Mouse (Mus musculus): ENCODE measurements at regions not wholly inside any gene's neighbourhood (a gene's known extent, or its start where the extent isn't known, plus 50 kb on each side); places are given as distances from the start of the nearest gene placed in this dataset.

GRCm38 (mm10) chr8:90608410-90608809 is 208.8 kb downstream of the Gm19935 start:
- no peak overlapping the region for H3K4me3 ChIP-seq (ENCODE audit: low read depth, low read length)
- H3K4me1 ChIP-seq (replicated peaks; ENCODE audit: control insufficient read depth, insufficient read depth, low read length) = no peaks in the 10 kb centered on the region
- H3K27me3 ChIP-seq (replicated peaks; ENCODE audit: control insufficient read depth, insufficient read depth, low read length) = no peaks in the 10 kb centered on the region
- H3K27ac ChIP-seq (ENCODE audit: low read depth, low read length) = no peak overlapping the region
- no peak overlapping the region for H3K4me2 ChIP-seq (replicated peaks; ENCODE audit: low read depth)
- H3K9me3 ChIP-seq (ENCODE audit: control insufficient read depth) = no peaks in the 10 kb centered on the region
- no peak for TF ChIP-seq CTCF (IDR thresholded peaks at IDR 0.05; ENCODE audit: low read depth)
- no peaks in the 10 kb centered on the region for H3K36me3 ChIP-seq (ENCODE audit: control insufficient read depth, insufficient read depth)
- 83% methylated on average over 3 of the region's 3 CpGs for WGBS
- ATAC-seq = no peak
- H3K9ac ChIP-seq (ENCODE audit: low read depth, low read length) = no peak overlapping the region

DNA sequence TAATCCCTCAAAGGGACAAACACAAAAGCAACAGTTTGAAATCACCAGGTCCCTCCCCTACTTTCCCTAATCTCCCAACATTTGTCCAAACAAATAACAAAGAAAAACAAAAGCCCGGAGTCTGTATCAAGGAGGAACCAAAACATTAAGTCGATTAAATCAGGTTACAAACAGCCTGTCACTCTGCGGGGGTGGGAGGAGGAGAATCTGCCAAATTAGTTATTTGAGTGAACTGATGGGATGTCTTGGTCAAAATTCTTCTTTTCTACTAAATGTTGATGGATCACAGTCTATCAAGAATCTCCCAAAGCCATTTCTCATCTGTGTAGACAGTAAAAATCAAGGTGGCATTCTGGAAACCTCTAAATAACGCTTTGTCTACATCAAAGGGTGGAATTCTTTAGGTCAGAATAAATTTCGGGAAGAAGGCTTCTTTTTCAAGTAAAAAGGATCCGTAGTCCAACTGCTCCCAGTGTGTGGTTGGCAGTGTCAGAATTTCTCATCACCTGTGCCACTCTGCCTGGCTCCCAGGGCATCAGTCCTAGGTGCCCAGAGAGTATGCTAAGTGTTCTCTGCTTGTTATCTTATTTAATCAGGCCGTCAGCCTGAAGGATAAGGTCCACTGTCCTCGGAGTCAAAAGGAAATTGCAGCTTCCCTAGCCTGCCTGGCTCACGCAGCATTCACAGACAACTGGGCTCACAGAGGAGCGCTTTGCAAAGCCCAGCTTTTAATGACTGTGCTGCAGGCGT is 216.1 kb downstream of the Gm19935 start:
- H3K4me2 ChIP-seq (replicated peaks; ENCODE audit: low read depth) = no peak overlapping the region
- WGBS = 32% methylated on average over 11 of the region's 11 CpGs

GRCm38 (mm10) chr8:90597376-90597775 is 219.8 kb downstream of the Gm19935 start:
- H3K4me3 ChIP-seq (ENCODE audit: low read depth, low read length) = no peak overlapping the region
- TF ChIP-seq CTCF (IDR thresholded peaks at IDR 0.05; ENCODE audit: low read depth) = no peak
- H3K4me2 ChIP-seq (replicated peaks; ENCODE audit: low read depth) = no peak overlapping the region
- 86% methylated on average over 6 of the region's 6 CpGs for WGBS
- H3K36me3 ChIP-seq (ENCODE audit: control insufficient read depth, insufficient read depth) = no peaks in the 10 kb centered on the region
- no peak for ATAC-seq
- H3K9me3 ChIP-seq (ENCODE audit: control insufficient read depth) = no peaks in the 10 kb centered on the region
- no peaks in the 10 kb centered on the region for H3K4me1 ChIP-seq (replicated peaks; ENCODE audit: control insufficient read depth, insufficient read depth, low read length)
- H3K9ac ChIP-seq (ENCODE audit: low read depth, low read length) = no peak overlapping the region
- no peak overlapping the region for H3K27ac ChIP-seq (ENCODE audit: low read depth, low read length)
- no peaks in the 10 kb centered on the region for H3K27me3 ChIP-seq (replicated peaks; ENCODE audit: control insufficient read depth, insufficient read depth, low read length)

More for the DNA sequence above, 216.1 kb downstream of the Gm19935 start:
- Histone ChIP-seq H3K9me3 (ENCODE audit: control insufficient read depth) (no peaks in the 10 kb centered on the region), H3K9ac (ENCODE audit: low read depth, low read length) (no peak overlapping the region), H3K36me3 (ENCODE audit: control insufficient read depth, insufficient read depth) (no peaks in the 10 kb centered on the region), H3K4me3 (ENCODE audit: low read depth, low read length) (no peak overlapping the region), H3K4me1 (replicated peaks; ENCODE audit: control insufficient read depth, insufficient read depth, low read length) (no peaks in the 10 kb centered on the region), H3K27me3 (replicated peaks; ENCODE audit: control insufficient read depth, insufficient read depth, low read length) (no peaks in the 10 kb centered on the region), H3K27ac (ENCODE audit: low read depth, low read length) (no peak overlapping the region)
- TF ChIP-seq CTCF (IDR thresholded peaks at IDR 0.05; ENCODE audit: low read depth) = no peak
- ATAC-seq = no peak

DNA sequence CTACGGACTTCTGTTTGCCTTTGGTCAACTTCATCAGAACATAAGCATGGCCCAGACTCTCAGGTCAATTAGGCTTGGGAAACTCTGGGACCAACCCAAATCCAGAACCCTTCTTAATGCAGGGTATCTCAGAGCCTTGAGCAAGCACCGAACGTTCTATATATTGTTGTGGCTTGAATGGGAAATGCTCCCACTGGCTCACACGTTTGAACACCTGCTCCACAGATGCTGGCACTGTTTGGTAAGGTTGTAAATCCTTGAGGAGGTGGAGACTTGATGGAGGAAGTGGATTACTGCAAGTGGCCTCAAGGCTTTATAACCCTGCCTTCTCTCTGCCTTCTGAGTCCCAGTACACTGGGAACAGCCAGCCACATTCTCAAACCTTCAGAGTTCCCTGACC is 231.3 kb upstream of the Tox3 start:
- no peak for ATAC-seq
- Histone ChIP-seq H3K9me3 (ENCODE audit: control insufficient read depth) (no peaks in the 10 kb centered on the region), H3K9ac (ENCODE audit: low read depth, low read length) (no peak overlapping the region), H3K4me2 (replicated peaks; ENCODE audit: low read depth) (no peak overlapping the region), H3K36me3 (ENCODE audit: control insufficient read depth, insufficient read depth) (no peaks in the 10 kb centered on the region), H3K4me3 (ENCODE audit: low read depth, low read length) (no peak overlapping the region), H3K27me3 (replicated peaks; ENCODE audit: control insufficient read depth, insufficient read depth, low read length) (no peaks in the 10 kb centered on the region), H3K27ac (ENCODE audit: low read depth, low read length) (no peak overlapping the region), H3K4me1 (replicated peaks; ENCODE audit: control insufficient read depth, insufficient read depth, low read length) (no peaks in the 10 kb centered on the region)
- WGBS = 73% methylated on average over 4 of the region's 4 CpGs
- TF ChIP-seq CTCF (IDR thresholded peaks at IDR 0.05; ENCODE audit: low read depth) = no peak

GRCm38 (mm10) chr8:90576976-90577375 is 228.8 kb upstream of the Tox3 start:
- no peak for TF ChIP-seq CTCF (IDR thresholded peaks at IDR 0.05; ENCODE audit: low read depth)
- Histone ChIP-seq H3K4me3 (ENCODE audit: low read depth, low read length) (no peak overlapping the region), H3K36me3 (ENCODE audit: control insufficient read depth, insufficient read depth) (no peaks in the 10 kb centered on the region), H3K27ac (ENCODE audit: low read depth, low read length) (no peak overlapping the region), H3K27me3 (replicated peaks; ENCODE audit: control insufficient read depth, insufficient read depth, low read length) (no peaks in the 10 kb centered on the region), H3K4me1 (replicated peaks; ENCODE audit: control insufficient read depth, insufficient read depth, low read length) (no peaks in the 10 kb centered on the region), H3K9me3 (ENCODE audit: control insufficient read depth) (no peaks in the 10 kb centered on the region), H3K9ac (ENCODE audit: low read depth, low read length) (no peak overlapping the region), H3K4me2 (replicated peaks; ENCODE audit: low read depth) (no peak overlapping the region)
- no peak for ATAC-seq
- WGBS = 85% methylated on average over 4 of the region's 4 CpGs

DNA sequence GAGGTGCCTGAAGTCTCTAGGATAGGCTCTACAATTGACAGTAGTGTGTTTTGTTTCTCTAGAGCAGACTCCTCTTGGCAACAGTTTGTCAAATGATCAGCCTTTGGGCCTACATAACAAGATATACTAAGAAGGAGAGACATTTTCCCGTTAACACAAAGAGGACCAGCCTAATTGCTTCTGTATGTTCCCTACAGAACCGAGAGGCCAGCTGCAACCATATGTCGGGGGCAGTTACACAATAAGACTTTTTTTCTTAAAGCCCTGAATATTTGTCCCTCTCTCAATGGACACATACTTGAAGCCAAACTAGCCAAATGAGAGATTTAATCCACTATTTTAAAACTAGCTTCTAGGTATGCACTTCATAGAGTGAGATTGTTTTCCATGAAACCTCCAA is 226.5 kb upstream of the Tox3 start:
- Histone ChIP-seq H3K9ac (ENCODE audit: low read depth, low read length) (no peak overlapping the region), H3K27me3 (replicated peaks; ENCODE audit: control insufficient read depth, insufficient read depth, low read length) (no peaks in the 10 kb centered on the region), H3K4me2 (replicated peaks; ENCODE audit: low read depth) (no peak overlapping the region), H3K36me3 (ENCODE audit: control insufficient read depth, insufficient read depth) (no peaks in the 10 kb centered on the region), H3K4me1 (replicated peaks; ENCODE audit: control insufficient read depth, insufficient read depth, low read length) (no peaks in the 10 kb centered on the region), H3K9me3 (ENCODE audit: control insufficient read depth) (no peaks in the 10 kb centered on the region), H3K27ac (ENCODE audit: low read depth, low read length) (no peak overlapping the region), H3K4me3 (ENCODE audit: low read depth, low read length) (no peak overlapping the region)
- ATAC-seq = no peak
- no peak for TF ChIP-seq CTCF (IDR thresholded peaks at IDR 0.05; ENCODE audit: low read depth)
- whole genome bisulfite sequencing = 74% methylated on average over 3 of the region's 3 CpGs

Data from intestine, postnatal 0 days (tissue).